Mouse (Mus musculus) liver, embryonic 11.5 days (tissue): ENCODE results near the gene Syne3. TPM values are rescaled to one million over a fixed set of nuclear protein-coding genes. Genes with fewer than 3 reads are reported as not detected.
A peak's percentile ranks its signal among the peaks of the same experiment; 100 is the strongest.

Experiments used
- ATAC-seq: fragments of 200-750 bp; cut with Nextera tagmentation; replicated peaks from 2 replicates; pipeline ENCODE4 v1.8.0; 2017; ENCODE audit warnings: moderate number of reproducible peaks, mild to moderate bottlenecking, moderate TSS enrichment, moderate library complexity; ENCODE audit not compliant: low FRiP score
- DNase-seq: peaks from one replicate; pipeline ENCODE4 v3.0.0-alpha.2; 2017; ENCODE audit warnings: low spot score
- H3K27ac ChIP-seq: fragments of 300-500 bp; sonication (generic); 2 replicates; pipeline ENCODE4 v1.5.1; 2014; ENCODE audit warnings: mild to moderate bottlenecking, low read depth, low read length, control low read depth
- H3K27me3 ChIP-seq: fragments of 300-500 bp; sonication (generic); replicated peaks from 2 replicates; pipeline ENCODE4 v1.6.1; 2014; ENCODE audit warnings: low read length, mixed read lengths; ENCODE audit not compliant: control insufficient read depth, insufficient read depth
- H3K36me3 ChIP-seq: fragments of 300-500 bp; sonication (generic); 2 replicates; pipeline ENCODE4 v1.6.1; 2014; ENCODE audit warnings: mild to moderate bottlenecking, low read length, moderate library complexity, mixed read lengths; ENCODE audit not compliant: control insufficient read depth, insufficient read depth
- H3K4me1 ChIP-seq: fragments of 300-500 bp; sonication (generic); replicated peaks from 2 replicates; pipeline ENCODE4 v1.6.1; 2014; ENCODE audit warnings: low read length, mixed read lengths; ENCODE audit not compliant: control insufficient read depth, insufficient read depth
- H3K4me2 ChIP-seq: fragments of 300-500 bp; sonication (generic); 2 replicates; pipeline ENCODE4 v1.6.1; 2014; ENCODE audit warnings: mild to moderate bottlenecking, control low read depth, moderate library complexity
- H3K4me3 ChIP-seq: fragments of 300-500 bp; sonication (generic); 2 replicates; pipeline ENCODE4 v1.5.1; 2014; ENCODE audit warnings: low read depth, low read length, control low read depth
- H3K9ac ChIP-seq: fragments of 300-500 bp; sonication (generic); 2 replicates; pipeline ENCODE4 v1.6.1; 2014; ENCODE audit warnings: low read depth, low read length, control low read depth
- H3K9me3 ChIP-seq: fragments of 300-500 bp; sonication (generic); 2 replicates; pipeline ENCODE4 v1.6.1; 2016; ENCODE audit warnings: low read length, inconsistent platforms, mixed read lengths; ENCODE audit not compliant: control insufficient read depth
- WGBS: fragments of 180-500 bp; shearing (Covaris S2); extraction: QIAGEN DNeasy Blood & Tissue Kit; methylation state at CpG from one replicate; pipeline ENCODE4 v1.1.7; 2014; 5-methylcytosine and 5-hydroxymethylcytosine counted together
- polyA plus RNA-seq: library from polyadenylated mRNA; unstranded; fragments of >200 nt; fragmentation: Nextera tagmentation; extraction: Ambion mirVana; gene quantifications from 2 replicates; pipeline ENCODE4 v1.2.1, GENCODE M21; 2014

Syne3 gene
- polyA plus RNA-seq, 1 experiment from 2014 or later, result 1.8 TPM

DNA sequence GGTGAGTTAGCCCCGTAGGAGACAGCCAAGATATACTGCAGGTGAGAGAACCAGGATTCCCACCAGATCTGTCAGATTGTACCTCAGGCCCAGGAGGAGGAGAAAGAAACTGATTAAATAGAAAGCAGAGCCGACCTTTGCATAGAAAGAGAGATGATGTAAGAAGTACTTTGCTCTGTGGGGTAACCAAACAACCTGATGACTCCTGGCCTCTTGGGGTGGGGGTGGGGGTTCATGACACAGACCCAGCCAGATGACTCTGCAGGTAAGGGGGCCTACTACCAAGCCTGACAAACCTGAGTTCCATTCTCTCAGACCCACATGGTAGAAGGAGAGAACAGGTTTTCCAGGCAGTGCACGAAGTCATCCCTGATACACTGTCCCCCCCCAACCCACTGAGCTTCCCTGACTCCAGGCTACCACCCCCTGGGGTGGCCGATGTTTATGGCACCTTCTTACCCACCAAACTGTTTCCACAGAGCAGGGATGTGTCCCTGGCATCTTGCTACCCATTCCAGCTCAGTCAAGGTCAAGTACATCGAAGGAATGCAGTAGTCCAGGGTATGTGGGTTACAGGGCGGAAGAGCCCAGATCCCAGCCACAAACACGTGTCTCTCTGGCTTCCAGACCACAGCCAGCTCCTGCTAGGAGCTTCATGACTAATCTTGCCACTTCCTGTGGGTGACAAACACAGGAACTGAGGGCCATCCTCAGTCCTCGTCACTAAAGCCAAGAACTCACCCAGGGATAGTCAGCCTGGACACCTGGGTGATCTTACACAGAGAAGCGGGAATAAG is 8.9 kb downstream of the Syne3 start:
- no peaks in the 10 kb centered on the region for H3K36me3 ChIP-seq
- ATAC-seq (peak; percentile 21; the same call in 1 of the 2 replicates), DNase-seq (no peak)
- no peaks in the 10 kb centered on the region for H3K27me3 ChIP-seq
- H3K9ac ChIP-seq, result no peak overlapping the region
- 54% methylated on average over 9 of the region's 9 CpGs for WGBS
- peaks cover 34% of the 10 kb centered on the region for H3K4me1 ChIP-seq
- no peak overlapping the region for H3K4me3 ChIP-seq
- no peak overlapping the region for H3K27ac ChIP-seq
- H3K9me3 ChIP-seq, result no peaks in the 10 kb centered on the region
- no peak overlapping the region for H3K4me2 ChIP-seq

DNA sequence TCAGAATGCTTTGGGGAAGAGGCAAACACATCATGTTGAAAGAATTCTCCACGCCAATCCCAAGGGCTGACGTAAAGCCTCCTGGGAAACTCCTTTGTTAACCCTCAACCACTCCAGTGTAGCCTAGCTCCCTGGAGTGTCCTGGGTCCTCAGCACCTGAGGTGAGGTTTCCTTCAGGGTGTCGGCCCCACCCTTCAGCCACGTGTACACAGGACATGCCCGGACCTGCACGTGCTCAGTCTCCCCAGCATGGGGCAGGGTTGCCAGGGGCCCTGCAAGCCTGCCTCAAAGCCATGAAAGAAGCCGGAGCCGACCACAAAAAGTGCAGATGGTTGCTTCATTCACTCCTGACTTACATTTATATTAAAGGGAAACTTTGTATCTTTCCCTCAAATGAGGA is 10.4 kb downstream of the Syne3 start:
- Histone ChIP-seq H3K9ac (no peak overlapping the region), H3K4me1 (peaks cover 34% of the 10 kb centered on the region), H3K4me3 (no peak overlapping the region), H3K27ac (no peak overlapping the region), H3K36me3 (no peaks in the 10 kb centered on the region), H3K27me3 (no peaks in the 10 kb centered on the region), H3K9me3 (no peaks in the 10 kb centered on the region), H3K4me2 (no peak overlapping the region)
- no peak for DNase-seq
- 54% methylated on average over 8 of the region's 8 CpGs for WGBS
- ATAC-seq, result no peak

DNA sequence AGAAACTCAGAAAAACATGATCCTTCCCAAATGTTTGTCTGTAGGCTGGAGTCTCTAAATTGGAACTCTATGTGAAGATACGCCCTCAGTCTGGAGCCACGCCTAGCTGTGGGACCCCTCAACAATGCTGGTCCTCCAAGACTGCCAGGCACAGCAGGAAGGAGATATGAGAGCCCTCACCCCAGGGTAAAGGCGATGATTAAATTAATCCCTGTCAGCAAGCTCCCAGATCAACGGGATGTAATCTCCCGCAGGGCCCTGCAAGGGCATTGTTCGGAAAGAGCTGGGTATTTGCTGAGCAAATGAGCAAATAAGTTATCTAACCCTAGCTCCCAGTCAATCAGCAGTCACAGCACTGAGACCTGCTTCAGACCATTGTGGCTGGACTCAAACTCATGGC is 11.1 kb downstream of the Syne3 start:
- no peaks in the 10 kb centered on the region for H3K9me3 ChIP-seq
- no peak overlapping the region for H3K4me3 ChIP-seq
- no peak overlapping the region for H3K9ac ChIP-seq
- no peaks in the 10 kb centered on the region for H3K27me3 ChIP-seq
- peaks cover 34% of the 10 kb centered on the region for H3K4me1 ChIP-seq
- 56% methylated on average over 6 of the region's 6 CpGs for WGBS
- no peaks in the 10 kb centered on the region for H3K36me3 ChIP-seq
- ATAC-seq, result no peak
- no peak overlapping the region for H3K27ac ChIP-seq
- DNase-seq, result no peak
- no peak overlapping the region for H3K4me2 ChIP-seq

DNA sequence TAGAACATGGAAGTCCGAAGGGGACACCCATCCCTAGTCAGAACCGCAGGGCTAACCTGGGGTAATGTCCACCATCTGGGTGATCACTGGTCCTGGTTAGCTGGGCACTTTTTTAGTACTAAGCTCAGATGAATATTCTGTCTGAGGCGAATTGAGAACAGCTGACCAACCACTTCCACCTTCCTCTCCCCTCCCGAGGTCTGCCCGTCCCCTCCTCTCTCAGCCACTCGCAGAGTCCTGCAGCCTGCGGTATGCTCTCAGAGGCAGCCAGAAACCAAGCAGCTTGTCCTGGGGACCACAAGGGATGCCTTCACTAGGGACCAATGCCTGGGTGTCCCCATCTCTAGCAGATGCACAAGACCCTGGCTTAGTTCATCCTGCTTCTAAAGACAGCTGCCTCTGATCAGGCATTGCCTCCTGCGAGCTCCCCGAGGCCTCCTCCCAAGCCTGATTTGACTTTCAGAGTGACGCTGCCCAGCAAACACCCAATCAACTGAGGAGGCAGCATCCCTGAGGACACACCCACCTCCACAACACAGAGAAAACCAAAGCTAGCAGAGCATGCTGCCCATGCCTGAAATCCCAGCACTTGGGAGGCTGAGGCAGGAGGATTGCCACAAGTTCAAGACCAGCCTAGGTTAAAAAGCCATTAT is 11.8 kb downstream of the Syne3 start:
- H3K27me3 ChIP-seq, result no peaks in the 10 kb centered on the region
- no peaks in the 10 kb centered on the region for H3K9me3 ChIP-seq
- DNase-seq (no peak), ATAC-seq (0 out of 2 replicates have a peak, but pooled peaks have one; percentile 27)
- WGBS, result 62% methylated on average over 10 of the region's 10 CpGs
- H3K4me1 ChIP-seq, result peaks cover 27% of the 10 kb centered on the region
- H3K4me2 ChIP-seq, result 0 out of 2 replicates have a peak overlapping the region, but pooled peaks have one; percentile 3
- no peak overlapping the region for H3K9ac ChIP-seq
- no peak overlapping the region for H3K4me3 ChIP-seq
- H3K36me3 ChIP-seq, result no peaks in the 10 kb centered on the region
- H3K27ac ChIP-seq, result no peak overlapping the region

DNA sequence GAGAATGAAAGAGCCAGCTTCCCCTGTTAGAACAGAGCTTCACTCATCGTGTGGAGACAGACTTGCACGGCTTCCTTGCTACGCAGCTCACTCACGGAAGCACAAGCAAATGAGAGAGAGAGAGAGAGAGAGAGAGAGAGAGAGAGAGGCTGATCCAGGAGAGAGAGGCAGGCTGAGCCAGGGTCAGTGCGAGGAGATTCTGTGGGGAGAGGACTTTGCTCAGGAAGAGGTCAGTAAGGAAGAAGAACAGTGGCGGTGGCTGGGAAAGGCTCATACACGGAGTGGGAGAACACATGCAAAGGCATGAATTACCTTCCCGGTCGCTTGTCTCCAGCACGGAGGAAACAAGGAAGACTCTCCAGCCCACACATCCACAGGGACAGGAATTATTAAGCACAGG is 12.4 kb downstream of the Syne3 start:
- Histone ChIP-seq H3K27me3 (no peaks in the 10 kb centered on the region), H3K4me3 (no peak overlapping the region), H3K9me3 (no peaks in the 10 kb centered on the region), H3K4me1 (peaks cover 21% of the 10 kb centered on the region), H3K27ac (no peak overlapping the region), H3K4me2 (no peak overlapping the region), H3K36me3 (no peaks in the 10 kb centered on the region), H3K9ac (no peak overlapping the region)
- ATAC-seq, result no peak
- WGBS, result 72% methylated on average over 10 of the region's 10 CpGs
- DNase-seq, result no peak

DNA sequence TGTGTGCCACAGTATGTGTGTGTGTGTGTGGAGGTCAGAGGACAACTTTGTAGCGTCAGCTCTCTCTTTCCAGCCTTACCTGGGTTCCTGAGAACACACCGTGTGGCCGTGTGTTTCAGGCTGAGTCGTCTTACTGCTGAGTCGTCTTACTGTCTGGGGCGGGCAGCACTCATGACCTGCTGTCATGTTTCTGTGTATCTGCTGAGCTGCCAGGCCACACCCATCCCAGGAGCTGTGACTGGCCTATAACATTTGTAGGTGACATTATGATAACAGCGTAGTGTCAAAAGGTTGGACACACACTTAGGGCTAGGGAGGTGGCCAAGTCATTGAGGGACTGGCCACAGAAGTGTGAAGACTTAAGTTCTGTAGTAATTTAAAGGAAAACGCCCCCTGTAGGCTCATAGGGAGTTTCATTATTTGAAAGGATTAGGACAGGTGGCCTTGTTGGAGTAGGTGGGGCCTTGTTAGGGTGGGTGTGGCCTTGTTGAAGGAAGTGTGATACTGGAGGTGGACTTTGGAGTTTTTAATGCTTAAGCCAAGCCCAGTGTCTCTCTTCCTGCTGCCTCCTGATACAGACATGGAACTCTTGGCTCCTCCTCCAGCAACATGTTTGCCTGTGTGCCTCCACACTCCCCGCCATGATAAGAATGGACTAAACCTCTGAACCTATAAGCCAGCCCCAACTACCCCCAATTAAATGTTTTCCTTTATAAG is 13.4 kb downstream of the Syne3 start:
- ATAC-seq, result peak; percentile 48
- no peak for DNase-seq
- Histone ChIP-seq H3K9ac (no peak overlapping the region), H3K4me3 (no peak overlapping the region), H3K36me3 (no peaks in the 10 kb centered on the region), H3K27ac (no peak overlapping the region), H3K4me2 (no peak overlapping the region), H3K4me1 (peaks cover 22% of the 10 kb centered on the region), H3K9me3 (no peaks in the 10 kb centered on the region), H3K27me3 (no peaks in the 10 kb centered on the region)
- WGBS, result 74% methylated on average over 9 of the region's 9 CpGs

DNA sequence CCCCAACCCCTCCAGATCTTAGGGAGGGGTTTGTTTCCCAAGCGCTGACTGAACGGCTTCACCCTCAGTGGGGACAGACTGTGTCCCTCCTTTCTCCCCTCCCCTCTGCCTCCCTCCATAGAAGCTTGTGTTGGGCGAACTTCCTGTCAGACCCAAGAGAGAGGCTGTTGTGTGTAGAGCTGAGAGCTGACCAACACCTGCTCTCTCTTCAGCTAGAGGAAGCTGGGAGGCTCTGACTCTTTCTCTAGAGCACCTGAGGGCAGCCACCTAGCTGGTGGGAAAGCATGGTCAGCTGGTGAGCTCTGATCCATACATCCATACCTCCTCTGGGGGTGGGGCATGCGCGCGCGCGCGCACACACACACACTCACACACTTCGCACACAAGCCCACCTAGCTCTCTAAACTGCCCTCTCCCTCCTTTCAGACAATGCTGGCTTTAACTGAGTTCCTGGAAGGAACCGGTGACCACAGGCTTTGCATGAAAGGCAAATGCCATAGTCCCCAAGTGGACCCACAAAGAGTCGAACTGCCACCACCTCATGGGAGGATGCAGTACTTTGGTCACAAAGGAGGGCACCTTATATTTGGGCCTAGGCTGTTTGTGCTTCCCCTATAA is 14.2 kb downstream of the Syne3 start:
- no peak for DNase-seq
- Histone ChIP-seq H3K36me3 (no peaks in the 10 kb centered on the region), H3K9me3 (no peaks in the 10 kb centered on the region), H3K27me3 (no peaks in the 10 kb centered on the region), H3K9ac (no peak overlapping the region), H3K27ac (peak overlapping the region; percentile 32; the same call in 1 of the 2 replicates), H3K4me1 (peaks cover 22% of the 10 kb centered on the region), H3K4me3 (no peak overlapping the region), H3K4me2 (no peak overlapping the region)
- ATAC-seq, result no peak
- 74% methylated on average over 12 of the region's 12 CpGs for WGBS

DNA sequence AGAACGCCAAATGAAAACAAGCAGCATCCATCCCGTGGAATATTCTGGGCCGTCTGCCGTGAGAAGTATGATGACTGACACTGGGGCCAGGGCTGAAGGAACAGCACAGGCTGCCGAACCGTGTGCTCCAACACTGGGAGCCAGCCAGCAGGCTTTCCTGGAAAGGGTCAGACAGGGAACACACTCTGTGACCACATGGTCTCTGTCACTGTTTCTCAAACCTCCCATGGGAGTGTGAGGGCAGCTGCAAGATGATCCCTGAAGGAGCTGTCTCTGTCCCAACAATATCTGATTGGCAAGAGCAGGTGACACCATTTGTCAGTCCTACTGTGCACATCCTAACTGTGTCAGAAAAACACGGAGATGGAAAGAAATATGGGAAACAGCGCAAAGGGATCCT is 16.8 kb downstream of the Syne3 start:
- Histone ChIP-seq H3K9me3 (no peaks in the 10 kb centered on the region), H3K36me3 (no peaks in the 10 kb centered on the region), H3K27me3 (no peaks in the 10 kb centered on the region), H3K27ac (no peak overlapping the region), H3K4me2 (no peak overlapping the region), H3K4me1 (peaks cover 13% of the 10 kb centered on the region), H3K4me3 (no peak overlapping the region), H3K9ac (no peak overlapping the region)
- DNase-seq (no peak), ATAC-seq (no peak)
- WGBS, result 78% methylated on average over 8 of the region's 8 CpGs
